Mouse (Mus musculus): ENCODE results near the gene Arg2. TPM values are rescaled to one million over a fixed set of nuclear protein-coding genes. Genes with fewer than 3 reads are reported as not detected.

The Arg2 gene
- polyA plus RNA-seq, 1 experiment, result 0.15 TPM

- no peak overlapping the region for H3K4me3 ChIP-seq (ENCODE audit: insufficient read depth, poor library complexity, severe bottlenecking)
- TF ChIP-seq MYOG (IDR thresholded peaks at IDR 0.05; ENCODE audit: control insufficient read depth, extremely low read depth, insufficient read length), result no peak
- no peak for TF ChIP-seq MYOD1 (IDR thresholded peaks at IDR 0.05; ENCODE audit: control insufficient read depth, insufficient read length, low read depth)
- no peak for TF ChIP-seq CTCF (IDR thresholded peaks at IDR 0.05; ENCODE audit: control insufficient read depth, insufficient read depth, insufficient read length)
- TF ChIP-seq FOSL1 (IDR thresholded peaks at IDR 0.05; ENCODE audit: insufficient read depth, low read length, poor library complexity, severe bottlenecking), result no peak
- TF ChIP-seq MAX (IDR thresholded peaks at IDR 0.05), result no peak
- no peak for TF ChIP-seq USF1 (IDR thresholded peaks at IDR 0.05; ENCODE audit: low read depth)
- TF ChIP-seq CEBPB (IDR thresholded peaks at IDR 0.05; ENCODE audit: low read depth), result no peak
- H3K79me2 ChIP-seq (ENCODE audit: control insufficient read depth, insufficient read depth), result no peaks in the 10 kb centered on the region
- no peaks in the 10 kb centered on the region for H3K79me3 ChIP-seq (ENCODE audit: low read depth)
- H3K36me3 ChIP-seq (ENCODE audit: control insufficient read depth, insufficient read depth), result no peaks in the 10 kb centered on the region
- no peaks in the 10 kb centered on the region for H3K27me3 ChIP-seq (ENCODE audit: control insufficient read depth, insufficient read depth, insufficient read length)
- H3ac ChIP-seq (ENCODE audit: control insufficient read depth, insufficient read length, low read depth), result no peak overlapping the region
Measured at GRCm38 (mm10) chr12:79104544-79104943, 26.0 kb upstream of the Arg2 start.

GRCm38 (mm10) chr12:79105312-79105711, 25.3 kb upstream of the Arg2 start:
- H3K27me3 ChIP-seq (ENCODE audit: control insufficient read depth, insufficient read depth, insufficient read length), result no peaks in the 10 kb centered on the region
- no peak overlapping the region for H3K4me3 ChIP-seq (ENCODE audit: insufficient read depth, poor library complexity, severe bottlenecking)

GRCm38 (mm10) chr12:79118991-79119390, 11.6 kb upstream of the Arg2 start:
- Histone ChIP-seq H3ac (ENCODE audit: control insufficient read depth, insufficient read length, low read depth) (no peak overlapping the region), H3K4me3 (ENCODE audit: insufficient read depth, poor library complexity, severe bottlenecking) (no peak overlapping the region), H3K79me2 (ENCODE audit: control insufficient read depth, insufficient read depth) (no peaks in the 10 kb centered on the region), H3K36me3 (ENCODE audit: control insufficient read depth, insufficient read depth) (no peaks in the 10 kb centered on the region), H3K27me3 (ENCODE audit: control insufficient read depth, insufficient read depth, insufficient read length) (no peaks in the 10 kb centered on the region), H3K79me3 (ENCODE audit: low read depth) (no peaks in the 10 kb centered on the region)
- no peak for TF ChIP-seq MYOD1 (IDR thresholded peaks at IDR 0.05; ENCODE audit: control insufficient read depth, insufficient read length, low read depth)
- no peak for TF ChIP-seq CTCF (IDR thresholded peaks at IDR 0.05; ENCODE audit: control insufficient read depth, insufficient read depth, insufficient read length)
- no peak for TF ChIP-seq USF1 (IDR thresholded peaks at IDR 0.05; ENCODE audit: low read depth)
- no peak for TF ChIP-seq MAX (IDR thresholded peaks at IDR 0.05)
- no peak for TF ChIP-seq FOSL1 (IDR thresholded peaks at IDR 0.05; ENCODE audit: insufficient read depth, low read length, poor library complexity, severe bottlenecking)
- TF ChIP-seq MYOG (IDR thresholded peaks at IDR 0.05; ENCODE audit: control insufficient read depth, extremely low read depth, insufficient read length), result no peak
- TF ChIP-seq CEBPB (IDR thresholded peaks at IDR 0.05; ENCODE audit: low read depth), result no peak

More at GRCm38 (mm10) chr12:79105312-79105711, 25.3 kb upstream of the Arg2 start:
- H3ac ChIP-seq (ENCODE audit: control insufficient read depth, insufficient read length, low read depth), result no peak overlapping the region
- H3K36me3 ChIP-seq (ENCODE audit: control insufficient read depth, insufficient read depth), result no peaks in the 10 kb centered on the region
- no peaks in the 10 kb centered on the region for H3K79me3 ChIP-seq (ENCODE audit: low read depth)
- TF ChIP-seq MAX (IDR thresholded peaks at IDR 0.05) (no peak), MYOD1 (IDR thresholded peaks at IDR 0.05; ENCODE audit: control insufficient read depth, insufficient read length, low read depth) (no peak), CEBPB (IDR thresholded peaks at IDR 0.05; ENCODE audit: low read depth) (no peak), FOSL1 (IDR thresholded peaks at IDR 0.05; ENCODE audit: insufficient read depth, low read length, poor library complexity, severe bottlenecking) (no peak), USF1 (IDR thresholded peaks at IDR 0.05; ENCODE audit: low read depth) (no peak), MYOG (IDR thresholded peaks at IDR 0.05; ENCODE audit: control insufficient read depth, extremely low read depth, insufficient read length) (no peak), CTCF (IDR thresholded peaks at IDR 0.05; ENCODE audit: control insufficient read depth, insufficient read depth, insufficient read length) (no peak)
- H3K79me2 ChIP-seq (ENCODE audit: control insufficient read depth, insufficient read depth), result no peaks in the 10 kb centered on the region

GRCm38 (mm10) chr12:79122820-79123219, 7.8 kb upstream of the Arg2 start:
- no peaks in the 10 kb centered on the region for H3K79me3 ChIP-seq (ENCODE audit: low read depth)
- no peak for TF ChIP-seq CTCF (IDR thresholded peaks at IDR 0.05; ENCODE audit: control insufficient read depth, insufficient read depth, insufficient read length)
- TF ChIP-seq MAX (IDR thresholded peaks at IDR 0.05), result no peak
- no peak for TF ChIP-seq FOSL1 (IDR thresholded peaks at IDR 0.05; ENCODE audit: insufficient read depth, low read length, poor library complexity, severe bottlenecking)
- TF ChIP-seq MYOD1 (IDR thresholded peaks at IDR 0.05; ENCODE audit: control insufficient read depth, insufficient read length, low read depth), result no peak
- no peak for TF ChIP-seq USF1 (IDR thresholded peaks at IDR 0.05; ENCODE audit: low read depth)
- no peak for TF ChIP-seq CEBPB (IDR thresholded peaks at IDR 0.05; ENCODE audit: low read depth)
- no peak for TF ChIP-seq MYOG (IDR thresholded peaks at IDR 0.05; ENCODE audit: control insufficient read depth, extremely low read depth, insufficient read length)
- H3K79me2 ChIP-seq (ENCODE audit: control insufficient read depth, insufficient read depth), result no peaks in the 10 kb centered on the region
- H3K27me3 ChIP-seq (ENCODE audit: control insufficient read depth, insufficient read depth, insufficient read length), result no peaks in the 10 kb centered on the region
- H3K4me3 ChIP-seq (ENCODE audit: insufficient read depth, poor library complexity, severe bottlenecking), result no peak overlapping the region
- H3ac ChIP-seq (ENCODE audit: control insufficient read depth, insufficient read length, low read depth), result no peak overlapping the region
- H3K36me3 ChIP-seq (ENCODE audit: control insufficient read depth, insufficient read depth), result no peaks in the 10 kb centered on the region

GRCm38 (mm10) chr12:79131178-79131675, 650 bp downstream of the Arg2 start:
- TF ChIP-seq MYOD1 (IDR thresholded peaks at IDR 0.05; ENCODE audit: control insufficient read depth, insufficient read length, low read depth) (no peak), CEBPB (IDR thresholded peaks at IDR 0.05; ENCODE audit: low read depth) (no peak), MAX (IDR thresholded peaks at IDR 0.05) (no peak), CTCF (IDR thresholded peaks at IDR 0.05; ENCODE audit: control insufficient read depth, insufficient read depth, insufficient read length) (no peak), USF1 (IDR thresholded peaks at IDR 0.05; ENCODE audit: low read depth) (no peak), MYOG (IDR thresholded peaks at IDR 0.05; ENCODE audit: control insufficient read depth, extremely low read depth, insufficient read length) (no peak), FOSL1 (IDR thresholded peaks at IDR 0.05; ENCODE audit: insufficient read depth, low read length, poor library complexity, severe bottlenecking) (no peak)
- Histone ChIP-seq H3K36me3 (ENCODE audit: control insufficient read depth, insufficient read depth) (no peaks in the 10 kb centered on the region), H3K4me3 (ENCODE audit: insufficient read depth, poor library complexity, severe bottlenecking) (no peak overlapping the region), H3K79me3 (ENCODE audit: low read depth) (no peaks in the 10 kb centered on the region), H3ac (ENCODE audit: control insufficient read depth, insufficient read length, low read depth) (no peak overlapping the region), H3K79me2 (ENCODE audit: control insufficient read depth, insufficient read depth) (no peaks in the 10 kb centered on the region), H3K27me3 (ENCODE audit: control insufficient read depth, insufficient read depth, insufficient read length) (peaks cover 21% of the 10 kb centered on the region)
